Mouse (Mus musculus): ENCODE measurements around the gene Mrps18c. TPM values are rescaled to one million over a fixed set of nuclear protein-coding genes. Genes with fewer than 3 reads are reported as not detected.

Gene Mrps18c
- polyA plus RNA-seq (2014; fragmentation: Illumina TruSeq; extraction: RNeasy Lipid Tissue Mini Kit (QIAGEN cat#74804); ENCODE audit: low read depth, low replicate concordance): 223 TPM

GRCm38 (mm10) chr5:100798165-100798860, at the start of gene Mrps18c, which contains the start of gene Helq:
TSS of gene Mrps18c (plus strand) at chr5:100798627.
TSS of gene Helq (minus strand) at chr5:100798598.

DNA sequence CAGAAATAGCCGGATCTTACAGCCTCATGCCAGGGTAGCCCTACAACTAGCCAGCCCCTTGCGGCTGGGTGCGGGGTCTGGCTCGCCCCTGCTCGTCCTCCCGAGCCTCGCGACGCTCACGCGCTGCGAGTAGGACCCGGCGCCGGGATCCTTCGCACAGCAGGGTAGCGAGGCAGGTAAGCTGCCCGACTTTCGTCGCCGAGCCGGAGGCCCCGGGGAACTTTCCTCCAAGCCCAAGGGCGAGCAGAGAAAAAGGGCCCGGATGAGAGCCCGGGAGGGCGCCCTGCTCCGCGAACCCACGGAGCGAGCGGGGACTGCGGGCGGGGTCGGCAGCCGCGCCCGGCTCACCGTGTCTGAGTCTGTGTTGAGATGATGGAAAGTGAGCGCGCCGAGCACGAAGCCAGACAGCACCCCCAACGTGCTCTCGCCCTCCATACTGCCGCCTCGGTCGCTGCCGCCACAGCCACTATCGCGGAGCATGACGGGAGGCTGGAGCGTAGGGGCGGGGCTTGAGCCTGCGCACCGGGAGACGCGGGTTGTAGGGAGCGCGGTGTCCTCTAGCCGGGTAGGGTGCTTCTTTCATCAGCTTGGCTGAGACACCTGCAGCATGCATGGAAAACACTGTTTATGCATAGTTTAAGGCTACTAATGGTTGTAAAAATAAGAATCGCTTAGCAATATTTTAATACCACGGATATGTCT, 22.2 kb downstream of the Mrps18c start, which contains the start of gene Abraxas1:
Gene Abraxas1, minus strand, starts transcription at position 483 of the 702 bp plus-strand sequence.

DNA sequence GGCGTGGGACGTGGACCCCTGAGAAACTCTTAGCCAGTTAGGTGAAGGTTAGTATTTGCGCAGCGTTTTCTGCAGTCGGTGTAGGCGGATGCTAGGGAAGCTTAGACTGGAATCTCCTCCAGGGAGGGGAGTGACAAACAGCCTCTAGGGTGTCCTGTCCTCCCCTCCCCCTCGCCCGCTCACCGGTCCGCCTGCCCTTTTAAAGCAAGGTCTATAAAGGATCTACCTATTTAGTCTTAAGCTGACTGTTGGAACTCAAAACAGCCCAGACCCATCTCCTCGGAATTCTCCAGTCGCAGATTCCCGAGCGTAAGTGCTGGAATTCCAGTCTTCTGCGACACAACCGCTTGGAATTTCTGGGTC, 47.0 kb downstream of the Mrps18c start, which contains the start of gene Gpat3:
Gene Gpat3, plus strand, starts transcription at position 229 of the 363 bp plus-strand sequence.

Other genes starting within 250 kb of the Mrps18c start
- 5.7 TPM for gene Plac8, start 226.4 kb upstream of the Mrps18c start, polyA plus RNA-seq (2014; fragmentation: Illumina TruSeq; extraction: RNeasy Lipid Tissue Mini Kit (QIAGEN cat#74804); ENCODE audit: low read depth, low replicate concordance)
- 20.6 TPM for gene Coq2, start 123.5 kb upstream of the Mrps18c start, polyA plus RNA-seq (2014; fragmentation: Illumina TruSeq; extraction: RNeasy Lipid Tissue Mini Kit (QIAGEN cat#74804); ENCODE audit: low read depth, low replicate concordance)
- 0.87 TPM for gene Hpse, start 78.9 kb upstream of the Mrps18c start, polyA plus RNA-seq (2014; fragmentation: Illumina TruSeq; extraction: RNeasy Lipid Tissue Mini Kit (QIAGEN cat#74804); ENCODE audit: low read depth, low replicate concordance)
- 7.8 TPM for gene Helq, start within 50 bp of the Mrps18c start, polyA plus RNA-seq (2014; fragmentation: Illumina TruSeq; extraction: RNeasy Lipid Tissue Mini Kit (QIAGEN cat#74804); ENCODE audit: low read depth, low replicate concordance)
- gene Abraxas1, start 22.3 kb downstream of the Mrps18c start, polyA plus RNA-seq (2014; fragmentation: Illumina TruSeq; extraction: RNeasy Lipid Tissue Mini Kit (QIAGEN cat#74804); ENCODE audit: low read depth, low replicate concordance): 47.4 TPM
- 9.5 TPM for gene Gpat3, start 47.1 kb downstream of the Mrps18c start, polyA plus RNA-seq (2014; fragmentation: Illumina TruSeq; extraction: RNeasy Lipid Tissue Mini Kit (QIAGEN cat#74804); ENCODE audit: low read depth, low replicate concordance)

All from adrenal gland, adult 10 weeks (tissue).